Mouse (Mus musculus) embryonic facial prominence, embryonic 12.5 days (tissue): Measurements from ENCODE around the gene Iah1. TPM values are rescaled to one million over a fixed set of nuclear protein-coding genes. Genes with fewer than 3 reads are reported as not detected.

Source experiments
- polyA plus RNA-seq: library from polyadenylated mRNA; unstranded; fragments of >200 nt; fragmentation: Nextera tagmentation; extraction: Ambion mirVana; gene quantifications from 2 replicates; pipeline ENCODE4 v1.2.1, GENCODE M21; 2016

Gene Iah1
- polyA plus RNA-seq, 1 experiment from 2014 or later, result 58.1 TPM

Other genes starting within 250 kb of the Iah1 start
- 118 and 124 TPM in 2 replicates for gene Cpsf3, start 31.0 kb upstream of the Iah1 start, polyA plus RNA-seq
- gene Itgb1bp1, start 30.1 kb upstream of the Iah1 start, polyA plus RNA-seq, result 48.3 and 53.4 TPM in 2 replicates
- gene Adam17, start 57.2 kb downstream of the Iah1 start, polyA plus RNA-seq, result 43.6 and 44.7 TPM in 2 replicates
- 875 and 900 TPM in 2 replicates for gene Ywhaq, start 101.2 kb downstream of the Iah1 start, polyA plus RNA-seq